Mouse (Mus musculus): Measurements from ENCODE around the gene Grasp. TPM values are rescaled to one million over a fixed set of nuclear protein-coding genes. Genes with fewer than 3 reads are reported as not detected.
A peak's percentile ranks its signal among the peaks of the same experiment; 100 is the strongest.

Gene Grasp
- polyA plus RNA-seq, 1 experiment: 11.0 TPM

DNA sequence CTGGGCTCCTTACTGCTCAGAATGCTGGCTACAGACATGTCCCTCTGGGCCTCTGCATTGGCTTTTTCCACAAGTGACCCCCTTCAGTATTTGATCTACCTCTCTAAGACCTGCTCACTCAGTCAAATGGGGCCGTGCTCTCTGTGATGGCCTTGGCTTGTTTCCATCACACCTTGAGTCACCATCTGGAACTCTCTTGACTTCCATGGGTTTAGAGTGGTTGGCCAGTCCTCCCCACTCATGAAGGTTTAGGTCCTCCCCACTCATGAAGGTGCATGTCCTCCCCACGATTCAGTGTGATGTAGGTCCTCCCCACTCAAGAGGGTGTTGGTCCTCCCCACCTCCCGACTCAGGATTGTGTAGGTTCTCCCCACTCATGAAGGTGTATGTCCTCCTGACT lies 9.2 kb downstream of the Grasp start:
- H3K4me3 ChIP-seq: no peak overlapping the region
- H3K36me3 ChIP-seq (ENCODE audit: control insufficient read depth, insufficient read depth): peaks cover 7% of the 10 kb centered on the region
- no peaks in the 10 kb centered on the region for H3K27me3 ChIP-seq (ENCODE audit: control insufficient read depth, insufficient read depth, insufficient read length)
- no peak overlapping the region for H3K4me2 ChIP-seq (ENCODE audit: low read depth)
- no peak overlapping the region for H3ac ChIP-seq (ENCODE audit: control insufficient read depth, insufficient read length)
- H3K79me2 ChIP-seq (ENCODE audit: control insufficient read depth, insufficient read depth): no peaks in the 10 kb centered on the region
- TF ChIP-seq POLR2AphosphoS2 (IDR thresholded peaks at IDR 0.05; ENCODE audit: insufficient read length, low read depth) (no peak), TCF3 (IDR thresholded peaks at IDR 0.05; ENCODE audit: insufficient read length, low read depth) (no peak), E2F4 (IDR thresholded peaks at IDR 0.05; ENCODE audit: insufficient read depth) (no peak), MYOG (IDR thresholded peaks at IDR 0.05; ENCODE audit: control insufficient read depth in 1 of 3, insufficient read depth in 1 of 3, insufficient read length in 2 of 3, low read depth in 2 of 3) (no peak), REST (IDR thresholded peaks at IDR 0.05; ENCODE audit: insufficient read depth, insufficient read length) (no peak), USF1 (IDR thresholded peaks at IDR 0.05; ENCODE audit: low read depth) (no peak), SRF (IDR thresholded peaks at IDR 0.05; ENCODE audit: control insufficient read depth, insufficient read length, low read depth) (no peak), TCF12 (IDR thresholded peaks at IDR 0.05; ENCODE audit: insufficient read depth, poor library complexity, severe bottlenecking) (no peak), CEBPB (IDR thresholded peaks at IDR 0.05; ENCODE audit: insufficient read depth, poor library complexity, severe bottlenecking) (no peak), POLR2A (IDR thresholded peaks at IDR 0.05; ENCODE audit: insufficient read length, low read depth) (no peak), MYOD1 (IDR thresholded peaks at IDR 0.05; ENCODE audit: control insufficient read depth in 1 of 3, insufficient read length in 2 of 3, low read depth in 2 of 3) (no peak), MAX (IDR thresholded peaks at IDR 0.05; ENCODE audit: low read depth) (no peak)

DNA sequence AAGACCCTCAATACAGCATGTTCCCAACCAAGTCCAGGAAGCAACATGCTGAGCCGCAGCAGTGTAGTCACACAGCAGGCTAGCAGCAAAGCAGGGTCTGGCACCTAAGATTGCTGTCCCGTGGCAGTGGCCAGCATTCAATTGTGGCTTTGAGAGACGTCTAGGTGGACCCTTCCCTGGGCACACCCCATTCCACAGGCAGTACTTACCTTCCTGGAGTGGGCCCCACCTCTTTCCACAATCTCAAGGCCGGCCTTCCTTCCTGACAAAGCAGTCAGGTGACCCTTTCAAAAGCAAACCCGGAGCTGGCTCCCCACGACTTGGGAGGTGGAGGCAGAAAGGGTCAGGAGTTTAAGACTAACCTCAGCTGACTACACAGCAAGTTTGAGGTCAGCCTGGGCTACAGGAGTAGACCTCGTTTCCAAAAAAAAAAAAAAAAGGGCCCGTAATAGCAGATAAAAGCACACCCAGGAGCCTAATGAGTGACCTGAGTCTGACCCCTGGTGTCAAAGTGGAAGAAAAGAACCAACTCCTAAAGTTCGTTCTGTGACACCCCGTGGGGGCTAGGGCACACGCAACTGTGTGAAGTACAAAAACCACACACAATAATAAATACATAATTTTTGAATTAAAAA lies 9.8 kb downstream of the Grasp start:
- no peaks in the 10 kb centered on the region for H3K27me3 ChIP-seq (ENCODE audit: control insufficient read depth, insufficient read depth, insufficient read length)
- no peak for TF ChIP-seq CEBPB (IDR thresholded peaks at IDR 0.05; ENCODE audit: insufficient read depth, poor library complexity, severe bottlenecking)
- peak; percentile 47 for TF ChIP-seq POLR2AphosphoS2 (IDR thresholded peaks at IDR 0.05; ENCODE audit: insufficient read length, low read depth)
- H3ac ChIP-seq (ENCODE audit: control insufficient read depth, insufficient read length): no peak overlapping the region
- H3K4me3 ChIP-seq: no peak overlapping the region
- no peak overlapping the region for H3K4me2 ChIP-seq (ENCODE audit: low read depth)
- no peaks in the 10 kb centered on the region for H3K79me2 ChIP-seq (ENCODE audit: control insufficient read depth, insufficient read depth)
- peaks cover 7% of the 10 kb centered on the region for H3K36me3 ChIP-seq (ENCODE audit: control insufficient read depth, insufficient read depth)

- Histone ChIP-seq H3K27me3 (ENCODE audit: control insufficient read depth, insufficient read depth, insufficient read length) (no peaks in the 10 kb centered on the region), H3K79me2 (ENCODE audit: control insufficient read depth, insufficient read depth) (no peaks in the 10 kb centered on the region), H3K4me2 (ENCODE audit: low read depth) (no peak overlapping the region), H3K36me3 (ENCODE audit: control insufficient read depth, insufficient read depth) (peaks cover 7% of the 10 kb centered on the region), H3K4me3 (no peak overlapping the region), H3ac (ENCODE audit: control insufficient read depth, insufficient read length) (no peak overlapping the region)
- TF ChIP-seq CEBPB (IDR thresholded peaks at IDR 0.05; ENCODE audit: insufficient read depth, poor library complexity, severe bottlenecking) (no peak), POLR2A (IDR thresholded peaks at IDR 0.05; ENCODE audit: insufficient read length, low read depth) (no peak), MYOG (IDR thresholded peaks at IDR 0.05; ENCODE audit: control insufficient read depth in 1 of 3, insufficient read depth in 1 of 3, insufficient read length in 2 of 3, low read depth in 2 of 3) (no peak), TCF12 (IDR thresholded peaks at IDR 0.05; ENCODE audit: insufficient read depth, poor library complexity, severe bottlenecking) (no peak), USF1 (IDR thresholded peaks at IDR 0.05; ENCODE audit: low read depth) (no peak), E2F4 (IDR thresholded peaks at IDR 0.05; ENCODE audit: insufficient read depth) (no peak), TCF3 (IDR thresholded peaks at IDR 0.05; ENCODE audit: insufficient read length, low read depth) (no peak), POLR2AphosphoS2 (IDR thresholded peaks at IDR 0.05; ENCODE audit: insufficient read length, low read depth) (no peak), MYOD1 (IDR thresholded peaks at IDR 0.05; ENCODE audit: control insufficient read depth in 1 of 3, insufficient read length in 2 of 3, low read depth in 2 of 3) (no peak), REST (IDR thresholded peaks at IDR 0.05; ENCODE audit: insufficient read depth, insufficient read length) (no peak), MAX (IDR thresholded peaks at IDR 0.05; ENCODE audit: low read depth) (no peak), SRF (IDR thresholded peaks at IDR 0.05; ENCODE audit: control insufficient read depth, insufficient read length, low read depth) (no peak)
Observed at GRCm38 (mm10) chr15:101234611-101235341, 10.8 kb downstream of the Grasp start.

- Histone ChIP-seq H3K27me3 (ENCODE audit: control insufficient read depth, insufficient read depth, insufficient read length) (no peaks in the 10 kb centered on the region), H3K79me2 (ENCODE audit: control insufficient read depth, insufficient read depth) (no peaks in the 10 kb centered on the region), H3K36me3 (ENCODE audit: control insufficient read depth, insufficient read depth) (peaks cover 6% of the 10 kb centered on the region), H3ac (ENCODE audit: control insufficient read depth, insufficient read length) (no peak overlapping the region), H3K4me3 (no peak overlapping the region), H3K4me2 (ENCODE audit: low read depth) (no peak overlapping the region)
- TF ChIP-seq TCF12 (IDR thresholded peaks at IDR 0.05; ENCODE audit: insufficient read depth, poor library complexity, severe bottlenecking) (no peak), POLR2A (IDR thresholded peaks at IDR 0.05; ENCODE audit: insufficient read length, low read depth) (no peak), POLR2AphosphoS2 (IDR thresholded peaks at IDR 0.05; ENCODE audit: insufficient read length, low read depth) (no peak), TCF3 (IDR thresholded peaks at IDR 0.05; ENCODE audit: insufficient read length, low read depth) (no peak), MYOD1 (IDR thresholded peaks at IDR 0.05; ENCODE audit: control insufficient read depth in 1 of 3, insufficient read length in 2 of 3, low read depth in 2 of 3) (peak in 1 of 3 experiments; percentile 8), MAX (IDR thresholded peaks at IDR 0.05; ENCODE audit: low read depth) (no peak), MYOG (IDR thresholded peaks at IDR 0.05; ENCODE audit: control insufficient read depth in 1 of 3, insufficient read depth in 1 of 3, insufficient read length in 2 of 3, low read depth in 2 of 3) (no peak)
Observed at GRCm38 (mm10) chr15:101235342-101235698, 11.3 kb downstream of the Grasp start.
